Mouse (Mus musculus): ENCODE data around the gene Tef. TPM values are rescaled to one million over a fixed set of nuclear protein-coding genes. Genes with fewer than 3 reads are reported as not detected.

Gene Tef
- polyA plus RNA-seq, 1 experiment from 2014 or later, result 23.2 TPM

DNA sequence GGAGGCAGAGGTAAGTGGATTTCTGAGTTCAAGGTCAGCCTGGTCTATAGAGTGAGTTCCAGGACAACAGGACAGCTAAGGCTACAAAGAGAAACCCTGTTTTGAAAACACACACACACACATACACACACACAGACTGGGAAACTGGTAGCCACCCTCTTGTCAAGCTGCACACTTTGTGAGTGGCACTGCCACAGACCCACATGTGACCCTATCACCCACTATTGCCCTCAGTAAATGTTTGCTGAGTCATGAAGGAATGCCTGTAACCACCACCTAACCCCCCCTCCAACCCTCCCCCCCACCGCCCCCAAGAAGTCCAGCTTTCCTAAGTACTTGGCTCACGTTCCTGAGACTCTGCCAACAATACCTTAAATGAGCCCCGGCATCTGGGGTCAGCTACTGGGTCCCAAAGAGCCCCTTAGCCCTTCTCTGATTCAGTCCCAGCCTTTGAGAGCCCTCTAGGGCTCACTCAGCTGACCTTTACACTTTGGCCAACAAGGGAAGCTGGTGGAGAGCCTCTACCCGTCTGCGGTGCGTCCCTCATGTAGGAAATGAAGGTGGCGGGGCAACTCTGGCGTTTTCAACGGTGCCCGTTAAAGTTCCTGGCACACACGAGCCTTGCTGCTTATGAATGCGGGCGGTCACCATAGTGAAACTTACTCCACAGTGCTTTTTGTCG, 36.5 kb downstream of the Tef start:
- H3K27ac ChIP-seq (ENCODE audit: low read length), result peak overlapping the region; percentile 94

DNA sequence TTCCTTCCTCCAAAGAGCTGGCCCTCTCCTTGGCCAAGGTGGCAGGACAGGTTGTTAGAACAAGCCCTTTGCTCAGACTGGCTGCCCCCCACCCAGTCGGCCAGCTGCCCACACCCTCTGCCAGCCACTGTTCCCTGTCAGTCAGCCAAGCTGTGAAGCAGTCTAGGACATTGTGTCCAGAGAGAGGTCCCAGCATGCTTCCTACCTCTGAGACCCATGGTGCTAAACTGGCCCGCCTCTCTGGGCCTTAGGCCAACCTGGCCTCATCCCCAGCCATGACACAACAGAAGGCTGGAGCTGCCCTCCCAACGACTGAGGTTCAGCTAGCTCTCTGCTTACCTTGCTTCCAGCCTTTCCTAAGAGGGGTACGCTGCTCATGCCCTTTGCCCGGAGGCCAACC, 37.4 kb downstream of the Tef start:
- H3K9ac ChIP-seq (ENCODE audit: low read length), result peak overlapping the region; percentile 49; the same call in 1 of the 2 replicates
- H3K4me2 ChIP-seq (ENCODE audit: low read depth, low read length), result peak overlapping the region; percentile 20; the same call in 1 of the 2 replicates
- no peaks in the 10 kb centered on the region for H3K36me3 ChIP-seq (ENCODE audit: control insufficient read depth, insufficient read depth)
- H3K27me3 ChIP-seq (ENCODE audit: control insufficient read depth, insufficient read depth, low read length), result no peaks in the 10 kb centered on the region
- H3K9me3 ChIP-seq (replicated peaks; ENCODE audit: control insufficient read depth, low read length), result no peaks in the 10 kb centered on the region
- peak; percentile 87 for ATAC-seq (replicated peaks; ENCODE audit: extremely low read depth, insufficient read depth, low FRiP score)
- H3K4me1 ChIP-seq (ENCODE audit: control insufficient read depth, insufficient read depth, low read length), result peaks cover 46% of the 10 kb centered on the region
- no peak overlapping the region for H3K4me3 ChIP-seq (ENCODE audit: low read length)
- 41% methylated on average over 5 of the region's 5 CpGs for WGBS
- H3K27ac ChIP-seq (ENCODE audit: low read length), result peak overlapping the region; percentile 94

More for the DNA sequence above, 36.5 kb downstream of the Tef start:
- no peak overlapping the region for H3K9ac ChIP-seq (ENCODE audit: low read length)
- no peak for ATAC-seq (replicated peaks; ENCODE audit: extremely low read depth, insufficient read depth, low FRiP score)
- no peaks in the 10 kb centered on the region for H3K27me3 ChIP-seq (ENCODE audit: control insufficient read depth, insufficient read depth, low read length)
- H3K4me2 ChIP-seq (ENCODE audit: low read depth, low read length), result no peak overlapping the region
- H3K9me3 ChIP-seq (replicated peaks; ENCODE audit: control insufficient read depth, low read length), result no peaks in the 10 kb centered on the region
- no peak overlapping the region for H3K4me3 ChIP-seq (ENCODE audit: low read length)
- H3K36me3 ChIP-seq (ENCODE audit: control insufficient read depth, insufficient read depth), result no peaks in the 10 kb centered on the region
- H3K4me1 ChIP-seq (ENCODE audit: control insufficient read depth, insufficient read depth, low read length), result peaks cover 55% of the 10 kb centered on the region
- 59% methylated on average over 14 of the region's 14 CpGs for WGBS

DNA sequence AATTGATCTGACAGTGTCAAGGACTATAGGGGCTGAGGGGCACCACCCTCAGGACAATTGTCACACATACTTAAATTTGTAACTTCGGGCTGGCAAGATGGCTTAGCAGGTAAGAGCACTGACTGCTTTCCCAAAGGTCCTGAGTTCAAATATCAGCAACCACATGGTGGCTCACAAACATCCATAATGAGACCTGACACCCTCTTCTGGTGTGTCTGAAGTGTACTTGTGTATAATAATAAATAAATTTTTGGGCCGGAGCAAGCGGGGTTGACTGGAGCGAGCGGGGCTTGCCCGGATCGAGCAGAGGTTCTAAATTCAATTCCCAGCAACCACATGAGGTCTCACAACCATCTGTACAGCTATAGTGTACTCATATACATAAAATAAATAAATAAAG, 38.1 kb downstream of the Tef start:
- Histone ChIP-seq H3K9me3 (replicated peaks; ENCODE audit: control insufficient read depth, low read length) (no peaks in the 10 kb centered on the region), H3K4me2 (ENCODE audit: low read depth, low read length) (no peak overlapping the region), H3K9ac (ENCODE audit: low read length) (peak overlapping the region; percentile 49; the same call in 1 of the 2 replicates), H3K27ac (ENCODE audit: low read length) (peak overlapping the region; percentile 94), H3K27me3 (ENCODE audit: control insufficient read depth, insufficient read depth, low read length) (no peaks in the 10 kb centered on the region), H3K36me3 (ENCODE audit: control insufficient read depth, insufficient read depth) (no peaks in the 10 kb centered on the region), H3K4me1 (ENCODE audit: control insufficient read depth, insufficient read depth, low read length) (peaks cover 40% of the 10 kb centered on the region), H3K4me3 (ENCODE audit: low read length) (no peak overlapping the region)
- 90% methylated on average over 7 of the region's 7 CpGs for WGBS
- ATAC-seq (replicated peaks; ENCODE audit: extremely low read depth, insufficient read depth, low FRiP score), result no peak

DNA sequence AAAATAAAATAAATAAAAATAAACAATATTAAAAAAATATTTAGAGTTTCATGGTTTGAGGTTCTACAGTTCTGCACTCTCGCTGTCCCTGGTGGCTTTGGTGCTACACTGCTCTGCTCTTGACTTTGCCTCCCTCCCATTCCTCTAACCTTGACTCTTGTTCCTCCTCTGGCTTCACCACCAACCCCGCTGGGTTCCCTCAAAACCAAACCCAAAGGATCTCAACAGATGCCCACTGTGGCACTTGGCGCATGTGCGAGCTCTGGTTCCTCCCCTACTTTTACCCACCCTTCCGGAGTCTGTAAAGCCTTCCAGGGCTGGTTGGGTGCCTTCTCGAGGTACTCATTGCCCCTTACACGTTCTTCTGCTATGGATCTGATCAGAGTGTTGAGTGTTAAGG, 40.1 kb downstream of the Tef start:
- no peaks in the 10 kb centered on the region for H3K9me3 ChIP-seq (replicated peaks; ENCODE audit: control insufficient read depth, low read length)
- WGBS, result 83% methylated on average over 7 of the region's 7 CpGs
- H3K27ac ChIP-seq (ENCODE audit: low read length), result no peak overlapping the region
- H3K9ac ChIP-seq (ENCODE audit: low read length), result no peak overlapping the region
- ATAC-seq (replicated peaks; ENCODE audit: extremely low read depth, insufficient read depth, low FRiP score), result no peak
- H3K27me3 ChIP-seq (ENCODE audit: control insufficient read depth, insufficient read depth, low read length), result no peaks in the 10 kb centered on the region
- H3K36me3 ChIP-seq (ENCODE audit: control insufficient read depth, insufficient read depth), result no peaks in the 10 kb centered on the region
- no peak overlapping the region for H3K4me2 ChIP-seq (ENCODE audit: low read depth, low read length)
- no peak overlapping the region for H3K4me3 ChIP-seq (ENCODE audit: low read length)
- peaks cover 28% of the 10 kb centered on the region for H3K4me1 ChIP-seq (ENCODE audit: control insufficient read depth, insufficient read depth, low read length)

DNA sequence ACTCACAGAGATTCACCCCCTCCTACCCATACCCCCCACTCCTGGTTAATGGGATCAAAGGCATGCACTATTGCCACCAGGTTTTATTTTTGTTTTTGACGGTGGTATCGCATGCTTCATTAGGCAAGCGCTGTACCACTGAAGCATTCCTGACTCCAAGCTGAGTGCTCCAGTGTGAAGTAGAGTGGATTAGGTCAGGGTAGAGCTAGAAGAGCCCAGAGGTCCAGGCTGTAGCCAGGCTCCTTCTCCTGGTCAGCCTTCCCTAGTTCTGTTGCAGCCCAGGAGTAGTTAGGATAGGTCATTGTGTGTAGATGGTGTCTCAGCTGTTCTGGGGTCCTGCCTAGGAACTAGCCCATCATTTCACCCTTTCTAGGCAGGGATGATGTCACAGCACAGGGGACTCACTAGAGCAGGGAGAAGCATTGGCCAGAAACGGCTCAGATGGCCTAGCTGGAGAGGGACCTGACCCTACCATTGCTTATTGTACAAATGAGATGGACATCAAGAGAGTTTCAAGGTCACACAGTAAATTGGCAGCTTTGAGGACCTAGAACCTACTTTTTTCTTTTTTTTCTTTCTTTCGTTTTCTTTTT, 42.9 kb downstream of the Tef start:
- H3K9me3 ChIP-seq (replicated peaks; ENCODE audit: control insufficient read depth, low read length), result no peaks in the 10 kb centered on the region
- ATAC-seq (replicated peaks; ENCODE audit: extremely low read depth, insufficient read depth, low FRiP score), result no peak
- peaks cover 7% of the 10 kb centered on the region for H3K36me3 ChIP-seq (ENCODE audit: control insufficient read depth, insufficient read depth)
- H3K4me1 ChIP-seq (ENCODE audit: control insufficient read depth, insufficient read depth, low read length), result peaks cover 14% of the 10 kb centered on the region
- WGBS, result 72% methylated on average over 5 of the region's 5 CpGs
- H3K27ac ChIP-seq (ENCODE audit: low read length), result peak overlapping the region; percentile 58
- no peak overlapping the region for H3K4me3 ChIP-seq (ENCODE audit: low read length)
- H3K27me3 ChIP-seq (ENCODE audit: control insufficient read depth, insufficient read depth, low read length), result no peaks in the 10 kb centered on the region
- H3K4me2 ChIP-seq (ENCODE audit: low read depth, low read length), result no peak overlapping the region
- H3K9ac ChIP-seq (ENCODE audit: low read length), result peak overlapping the region; percentile 41; the same call in 1 of the 2 replicates

DNA sequence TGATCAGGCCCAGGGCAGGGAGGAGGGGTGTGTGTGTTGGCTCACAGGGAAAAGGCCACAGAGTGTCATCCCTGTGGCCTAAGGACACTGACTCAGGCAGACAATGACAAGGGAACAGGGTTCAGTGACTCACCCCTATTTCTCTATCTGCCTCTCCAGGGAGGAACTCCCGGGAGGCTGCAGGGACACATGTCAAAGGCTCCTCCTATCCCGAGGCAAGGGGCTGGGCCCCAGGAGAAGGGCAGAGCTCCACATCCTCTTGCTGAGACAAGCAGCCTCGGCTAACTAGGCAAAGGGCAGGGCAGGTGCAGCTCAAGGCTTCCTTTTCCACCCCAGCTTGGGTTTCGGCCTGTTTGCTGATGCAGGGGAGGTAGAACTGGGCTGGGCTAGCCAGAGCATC, 43.5 kb downstream of the Tef start:
- 24% methylated on average over 4 of the region's 4 CpGs for WGBS
- Histone ChIP-seq H3K27ac (ENCODE audit: low read length) (peak overlapping the region; percentile 58), H3K4me2 (ENCODE audit: low read depth, low read length) (no peak overlapping the region), H3K27me3 (ENCODE audit: control insufficient read depth, insufficient read depth, low read length) (no peaks in the 10 kb centered on the region), H3K36me3 (ENCODE audit: control insufficient read depth, insufficient read depth) (peaks cover 12% of the 10 kb centered on the region), H3K9ac (ENCODE audit: low read length) (peak overlapping the region; percentile 41; the same call in 1 of the 2 replicates), H3K4me3 (ENCODE audit: low read length) (no peak overlapping the region), H3K4me1 (ENCODE audit: control insufficient read depth, insufficient read depth, low read length) (peaks cover 12% of the 10 kb centered on the region), H3K9me3 (replicated peaks; ENCODE audit: control insufficient read depth, low read length) (no peaks in the 10 kb centered on the region)
- no peak for ATAC-seq (replicated peaks; ENCODE audit: extremely low read depth, insufficient read depth, low FRiP score)

DNA sequence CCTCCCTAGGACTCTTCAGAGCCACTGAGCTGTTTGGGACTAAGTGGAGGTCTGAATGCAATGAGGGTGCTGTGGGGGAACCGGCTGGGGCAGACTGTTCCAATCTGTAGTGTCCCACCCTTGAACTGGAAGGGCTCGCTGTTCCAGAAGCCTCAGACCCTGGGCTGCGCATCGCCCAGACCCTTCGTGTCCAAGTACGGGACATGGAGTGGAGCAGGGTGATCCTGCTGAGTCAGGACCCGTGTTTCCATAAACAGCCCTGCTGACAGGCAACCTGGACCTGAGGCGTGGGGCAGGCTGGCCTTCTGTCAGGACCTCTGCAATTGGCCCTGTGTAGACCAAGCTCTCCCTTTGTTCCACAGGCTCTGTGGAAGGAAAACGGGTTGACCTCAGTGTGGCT, 44.5 kb downstream of the Tef start:
- Histone ChIP-seq H3K27me3 (ENCODE audit: control insufficient read depth, insufficient read depth, low read length) (no peaks in the 10 kb centered on the region), H3K36me3 (ENCODE audit: control insufficient read depth, insufficient read depth) (peaks cover 21% of the 10 kb centered on the region), H3K9ac (ENCODE audit: low read length) (no peak overlapping the region), H3K4me1 (ENCODE audit: control insufficient read depth, insufficient read depth, low read length) (peaks cover 12% of the 10 kb centered on the region), H3K4me3 (ENCODE audit: low read length) (no peak overlapping the region), H3K9me3 (replicated peaks; ENCODE audit: control insufficient read depth, low read length) (no peaks in the 10 kb centered on the region), H3K27ac (ENCODE audit: low read length) (no peak overlapping the region), H3K4me2 (ENCODE audit: low read depth, low read length) (no peak overlapping the region)
- no peak for ATAC-seq (replicated peaks; ENCODE audit: extremely low read depth, insufficient read depth, low FRiP score)
- 78% methylated on average over 9 of the region's 9 CpGs for WGBS

DNA sequence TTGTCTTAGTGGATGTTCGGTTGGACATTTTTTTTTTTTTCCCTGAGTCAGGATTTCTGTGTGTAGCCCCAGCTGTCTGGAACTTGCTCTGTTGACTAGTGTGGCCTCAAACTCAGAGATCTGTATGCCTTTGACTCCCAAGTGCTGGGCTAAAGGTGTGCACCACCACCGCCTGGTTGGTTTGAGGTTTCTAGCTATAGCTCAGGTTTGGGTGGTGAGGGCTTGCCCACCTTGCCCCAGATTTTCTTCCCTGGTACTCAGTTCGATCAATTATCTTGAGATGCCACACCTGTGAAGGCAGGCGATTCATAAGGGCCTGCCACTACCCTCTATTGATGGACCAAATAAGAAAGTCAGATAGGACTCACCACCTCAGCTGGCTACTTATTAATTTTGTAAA, 44.9 kb downstream of the Tef start:
- no peak for ATAC-seq (replicated peaks; ENCODE audit: extremely low read depth, insufficient read depth, low FRiP score)
- no peaks in the 10 kb centered on the region for H3K9me3 ChIP-seq (replicated peaks; ENCODE audit: control insufficient read depth, low read length)
- no peak overlapping the region for H3K27ac ChIP-seq (ENCODE audit: low read length)
- H3K4me2 ChIP-seq (ENCODE audit: low read depth, low read length), result no peak overlapping the region
- H3K9ac ChIP-seq (ENCODE audit: low read length), result no peak overlapping the region
- peaks cover 23% of the 10 kb centered on the region for H3K36me3 ChIP-seq (ENCODE audit: control insufficient read depth, insufficient read depth)
- H3K4me3 ChIP-seq (ENCODE audit: low read length), result no peak overlapping the region
- no peaks in the 10 kb centered on the region for H3K27me3 ChIP-seq (ENCODE audit: control insufficient read depth, insufficient read depth, low read length)
- H3K4me1 ChIP-seq (ENCODE audit: control insufficient read depth, insufficient read depth, low read length), result peaks cover 12% of the 10 kb centered on the region
- WGBS, result 87% methylated on average over 4 of the region's 4 CpGs

DNA sequence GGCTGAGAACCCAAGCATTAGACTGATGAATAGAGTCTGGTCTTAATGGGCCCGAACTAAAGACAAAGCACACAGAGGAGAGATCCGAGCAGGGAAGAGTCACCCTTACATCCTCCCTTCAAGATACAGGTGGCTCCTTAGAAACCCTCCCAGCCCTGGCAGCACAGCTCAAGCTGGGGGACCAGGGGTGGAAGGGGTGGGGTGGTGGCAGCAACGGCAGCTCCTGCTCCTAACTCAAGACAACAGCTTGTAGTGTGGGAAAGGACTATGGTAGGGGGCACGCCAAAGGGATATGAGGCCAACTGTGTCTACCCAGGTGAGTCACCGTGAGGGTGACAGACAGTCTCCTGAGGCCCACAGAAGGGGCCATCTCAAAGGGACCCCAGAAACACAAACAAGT, 45.6 kb downstream of the Tef start:
- H3K4me1 ChIP-seq (ENCODE audit: control insufficient read depth, insufficient read depth, low read length), result peaks cover 12% of the 10 kb centered on the region
- no peak overlapping the region for H3K4me2 ChIP-seq (ENCODE audit: low read depth, low read length)
- H3K36me3 ChIP-seq (ENCODE audit: control insufficient read depth, insufficient read depth), result peaks cover 23% of the 10 kb centered on the region
- H3K27ac ChIP-seq (ENCODE audit: low read length), result no peak overlapping the region
- ATAC-seq (replicated peaks; ENCODE audit: extremely low read depth, insufficient read depth, low FRiP score), result no peak
- WGBS, result 82% methylated on average over 5 of the region's 5 CpGs
- H3K27me3 ChIP-seq (ENCODE audit: control insufficient read depth, insufficient read depth, low read length), result no peaks in the 10 kb centered on the region
- H3K9me3 ChIP-seq (replicated peaks; ENCODE audit: control insufficient read depth, low read length), result no peaks in the 10 kb centered on the region
- no peak overlapping the region for H3K4me3 ChIP-seq (ENCODE audit: low read length)
- no peak overlapping the region for H3K9ac ChIP-seq (ENCODE audit: low read length)

Measured in heart, embryonic 16.5 days (tissue).